Mouse (Mus musculus) brain, embryonic 14.5 days (tissue): ENCODE measurements around the gene Chmp6.

Experiments
- CTCF ChIP-seq: fragments of 200-500 bp; IDR thresholded peaks from 2 replicates; pipeline ENCODE4 v1.5.1; 2012; ENCODE audit warnings: inconsistent platforms, mild to moderate bottlenecking, moderate library complexity, borderline replicate concordance; ENCODE audit not compliant: insufficient read depth, insufficient read length; ENCODE audit errors: extremely low read depth
- POLR2A ChIP-seq: fragments of 200-500 bp; IDR thresholded peaks from 2 replicates; pipeline ENCODE4 v1.6.1; 2012; ENCODE audit warnings: mild to moderate bottlenecking, inconsistent platforms, borderline replicate concordance; ENCODE audit not compliant: poor library complexity, insufficient read depth, insufficient read length, severe bottlenecking; ENCODE audit errors: extremely low read depth

- TF ChIP-seq CTCF = peak; percentile 77
- TF ChIP-seq POLR2A = no peak
These were observed 6.7 kb downstream of the Chmp6 start for GRCm38 (mm10) chr11:119919897-119920296.
